Mouse (Mus musculus): ENCODE data around the gene Defb13. TPM values are rescaled to one million over a fixed set of nuclear protein-coding genes. Genes with fewer than 3 reads are reported as not detected.
"Not testable (repeated sequence)": the region's sequence is repeated elsewhere in the genome, so short reads cannot be mapped to it uniquely, and the experiment has no call there.

Defb13 gene
- polyA plus RNA-seq, 1 experiment: not detected

- no peak for TF ChIP-seq CTCF (IDR thresholded peaks at IDR 0.05; ENCODE audit: control insufficient read depth, insufficient read depth, insufficient read length)
- no peak for TF ChIP-seq MYOD1 (IDR thresholded peaks at IDR 0.05; ENCODE audit: control insufficient read depth, insufficient read length, low read depth)
- TF ChIP-seq USF1 (IDR thresholded peaks at IDR 0.05; ENCODE audit: low read depth): no peak
- TF ChIP-seq FOSL1 (IDR thresholded peaks at IDR 0.05; ENCODE audit: insufficient read depth, low read length, poor library complexity, severe bottlenecking): no peak
- no peak for TF ChIP-seq CEBPB (IDR thresholded peaks at IDR 0.05; ENCODE audit: low read depth)
- TF ChIP-seq MYOG (IDR thresholded peaks at IDR 0.05; ENCODE audit: control insufficient read depth, extremely low read depth, insufficient read length): no peak
- no peak for TF ChIP-seq MAX (IDR thresholded peaks at IDR 0.05)
Measured at GRCm38 (mm10) chr8:21932610-21933009, 14.0 kb upstream of the Defb13 start, which contains the start of gene Defb15. TSS of gene Defb15 (minus strand) at chr8:21932710.

DNA sequence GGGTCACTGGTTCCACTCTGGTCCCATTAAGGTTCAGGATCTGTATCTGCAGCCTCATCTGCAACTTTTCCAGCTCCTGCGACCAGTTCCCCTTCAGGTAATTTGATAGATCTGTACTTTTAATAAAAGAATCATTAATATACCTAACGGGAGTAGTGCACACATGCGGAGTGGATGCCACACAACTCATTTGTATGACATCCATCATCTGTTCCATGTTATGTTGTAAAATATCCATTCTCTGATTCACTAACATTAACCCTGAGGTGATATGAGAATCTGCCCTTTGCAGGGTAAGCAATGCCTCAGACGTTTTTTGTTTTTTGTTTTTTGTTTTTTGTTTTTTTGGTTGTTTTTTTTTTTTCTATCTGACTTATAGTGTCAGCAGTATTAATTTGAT lies 8.5 kb upstream of the Defb13 start, which contains the start of gene Defb35:
TSS of gene Defb35 (plus strand) at position 301 of the 400 bp plus-strand sequence.
- not testable (repeated sequence) for H3K4me3 ChIP-seq (ENCODE audit: insufficient read depth, poor library complexity, severe bottlenecking); H3K36me3 ChIP-seq (ENCODE audit: control insufficient read depth, insufficient read depth); H3K27me3 ChIP-seq (ENCODE audit: control insufficient read depth, insufficient read depth, insufficient read length); H3K79me3 ChIP-seq (ENCODE audit: low read depth); H3ac ChIP-seq (ENCODE audit: control insufficient read depth, insufficient read length, low read depth); H3K79me2 ChIP-seq (ENCODE audit: control insufficient read depth, insufficient read depth)

More at GRCm38 (mm10) chr8:21932610-21933009, 14.0 kb upstream of the Defb13 start, which contains the start of gene Defb15:
- no peaks in the 10 kb centered on the region for H3K36me3 ChIP-seq (ENCODE audit: control insufficient read depth, insufficient read depth)
- H3K79me2 ChIP-seq (ENCODE audit: control insufficient read depth, insufficient read depth): no peaks in the 10 kb centered on the region
- H3K4me3 ChIP-seq (ENCODE audit: insufficient read depth, poor library complexity, severe bottlenecking): no peak within 1 kb of the TSS
- H3K27me3 ChIP-seq (ENCODE audit: control insufficient read depth, insufficient read depth, insufficient read length): no peaks in the 10 kb centered on the region
- no peaks in the 10 kb centered on the region for H3K79me3 ChIP-seq (ENCODE audit: low read depth)
- H3ac ChIP-seq (ENCODE audit: control insufficient read depth, insufficient read length, low read depth): no peak within 1 kb of the TSS

- H3K4me3 ChIP-seq (ENCODE audit: insufficient read depth, poor library complexity, severe bottlenecking): no peak overlapping the region
- H3K36me3 ChIP-seq (ENCODE audit: control insufficient read depth, insufficient read depth): no peaks in the 10 kb centered on the region
- TF ChIP-seq CTCF (IDR thresholded peaks at IDR 0.05; ENCODE audit: control insufficient read depth, insufficient read depth, insufficient read length): no peak
- no peak for TF ChIP-seq MYOG (IDR thresholded peaks at IDR 0.05; ENCODE audit: control insufficient read depth, extremely low read depth, insufficient read length)
- no peak for TF ChIP-seq CEBPB (IDR thresholded peaks at IDR 0.05; ENCODE audit: low read depth)
- no peak for TF ChIP-seq FOSL1 (IDR thresholded peaks at IDR 0.05; ENCODE audit: insufficient read depth, low read length, poor library complexity, severe bottlenecking)
- TF ChIP-seq MYOD1 (IDR thresholded peaks at IDR 0.05; ENCODE audit: control insufficient read depth, insufficient read length, low read depth): no peak
- TF ChIP-seq MAX (IDR thresholded peaks at IDR 0.05): no peak
- no peak for TF ChIP-seq USF1 (IDR thresholded peaks at IDR 0.05; ENCODE audit: low read depth)
- H3K79me3 ChIP-seq (ENCODE audit: low read depth): no peaks in the 10 kb centered on the region
- H3ac ChIP-seq (ENCODE audit: control insufficient read depth, insufficient read length, low read depth): no peak overlapping the region
- no peaks in the 10 kb centered on the region for H3K27me3 ChIP-seq (ENCODE audit: control insufficient read depth, insufficient read depth, insufficient read length)
- H3K79me2 ChIP-seq (ENCODE audit: control insufficient read depth, insufficient read depth): no peaks in the 10 kb centered on the region
Measured at GRCm38 (mm10) chr8:21947311-21948017, 902 bp downstream of the Defb13 start.

DNA sequence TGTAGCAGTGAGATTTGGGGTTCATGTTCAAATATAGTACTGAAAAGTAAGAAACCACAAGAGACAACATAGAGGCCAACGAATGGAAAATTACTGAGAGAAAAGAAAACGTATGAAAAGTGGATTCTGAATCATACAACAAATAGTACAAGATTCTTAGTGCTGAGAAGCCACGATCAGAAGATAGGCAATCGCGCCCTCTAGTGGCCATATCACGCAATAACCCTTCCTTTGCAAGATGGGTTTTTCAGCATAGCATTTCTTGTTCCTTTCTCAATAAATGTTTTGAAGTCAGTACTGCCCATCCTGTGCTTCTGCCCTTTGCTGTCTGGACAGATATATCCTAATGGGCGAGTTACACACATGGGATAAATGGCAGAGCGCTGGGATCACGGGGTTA lies 8.8 kb downstream of the Defb13 start:
- Histone ChIP-seq H3ac (ENCODE audit: control insufficient read depth, insufficient read length, low read depth) (no peak overlapping the region), H3K27me3 (ENCODE audit: control insufficient read depth, insufficient read depth, insufficient read length) (no peaks in the 10 kb centered on the region), H3K79me3 (ENCODE audit: low read depth) (no peaks in the 10 kb centered on the region), H3K36me3 (ENCODE audit: control insufficient read depth, insufficient read depth) (no peaks in the 10 kb centered on the region), H3K4me3 (ENCODE audit: insufficient read depth, poor library complexity, severe bottlenecking) (no peak overlapping the region), H3K79me2 (ENCODE audit: control insufficient read depth, insufficient read depth) (no peaks in the 10 kb centered on the region)
- TF ChIP-seq MAX (IDR thresholded peaks at IDR 0.05) (no peak), MYOG (IDR thresholded peaks at IDR 0.05; ENCODE audit: control insufficient read depth, extremely low read depth, insufficient read length) (no peak), MYOD1 (IDR thresholded peaks at IDR 0.05; ENCODE audit: control insufficient read depth, insufficient read length, low read depth) (no peak)

DNA sequence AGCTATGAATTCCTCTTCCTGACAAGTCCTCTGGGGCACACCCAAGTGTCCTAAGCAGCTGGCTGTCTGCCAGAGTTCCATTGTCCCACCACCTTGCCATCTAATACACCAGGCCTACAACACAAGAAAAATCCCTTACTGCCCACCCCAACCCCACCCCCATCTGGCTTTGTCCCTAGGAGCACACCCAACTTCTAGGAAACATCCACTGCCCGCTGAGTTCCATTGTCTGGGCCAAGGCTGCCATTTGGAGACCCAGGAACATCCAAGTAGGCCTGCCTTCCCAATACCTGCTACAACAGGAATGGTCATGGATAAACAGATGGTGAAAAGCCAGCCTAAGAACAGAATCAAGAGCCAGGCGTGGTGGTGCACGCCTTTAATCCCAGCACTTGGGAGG lies 9.8 kb downstream of the Defb13 start:
- Histone ChIP-seq H3K79me3 (ENCODE audit: low read depth) (no peaks in the 10 kb centered on the region), H3K27me3 (ENCODE audit: control insufficient read depth, insufficient read depth, insufficient read length) (no peaks in the 10 kb centered on the region), H3K79me2 (ENCODE audit: control insufficient read depth, insufficient read depth) (no peaks in the 10 kb centered on the region), H3ac (ENCODE audit: control insufficient read depth, insufficient read length, low read depth) (no peak overlapping the region), H3K4me3 (ENCODE audit: insufficient read depth, poor library complexity, severe bottlenecking) (no peak overlapping the region), H3K36me3 (ENCODE audit: control insufficient read depth, insufficient read depth) (no peaks in the 10 kb centered on the region)
- no peak for TF ChIP-seq FOSL1 (IDR thresholded peaks at IDR 0.05; ENCODE audit: insufficient read depth, low read length, poor library complexity, severe bottlenecking)
- TF ChIP-seq MYOG (IDR thresholded peaks at IDR 0.05; ENCODE audit: control insufficient read depth, extremely low read depth, insufficient read length): no peak
- no peak for TF ChIP-seq MAX (IDR thresholded peaks at IDR 0.05)
- TF ChIP-seq USF1 (IDR thresholded peaks at IDR 0.05; ENCODE audit: low read depth): no peak
- TF ChIP-seq CTCF (IDR thresholded peaks at IDR 0.05; ENCODE audit: control insufficient read depth, insufficient read depth, insufficient read length): no peak
- TF ChIP-seq MYOD1 (IDR thresholded peaks at IDR 0.05; ENCODE audit: control insufficient read depth, insufficient read length, low read depth): no peak
- no peak for TF ChIP-seq CEBPB (IDR thresholded peaks at IDR 0.05; ENCODE audit: low read depth)

- Histone ChIP-seq H3K79me3 (ENCODE audit: low read depth) (no peaks in the 10 kb centered on the region), H3K79me2 (ENCODE audit: control insufficient read depth, insufficient read depth) (no peaks in the 10 kb centered on the region), H3K36me3 (ENCODE audit: control insufficient read depth, insufficient read depth) (no peaks in the 10 kb centered on the region), H3ac (ENCODE audit: control insufficient read depth, insufficient read length, low read depth) (no peak within 1 kb of the TSS), H3K27me3 (ENCODE audit: control insufficient read depth, insufficient read depth, insufficient read length) (no peaks in the 10 kb centered on the region), H3K4me3 (ENCODE audit: insufficient read depth, poor library complexity, severe bottlenecking) (no peak within 1 kb of the TSS)
- TF ChIP-seq MYOD1 (IDR thresholded peaks at IDR 0.05; ENCODE audit: control insufficient read depth, insufficient read length, low read depth) (no peak), USF1 (IDR thresholded peaks at IDR 0.05; ENCODE audit: low read depth) (no peak), CEBPB (IDR thresholded peaks at IDR 0.05; ENCODE audit: low read depth) (no peak), MAX (IDR thresholded peaks at IDR 0.05) (no peak), CTCF (IDR thresholded peaks at IDR 0.05; ENCODE audit: control insufficient read depth, insufficient read depth, insufficient read length) (no peak), MYOG (IDR thresholded peaks at IDR 0.05; ENCODE audit: control insufficient read depth, extremely low read depth, insufficient read length) (no peak), FOSL1 (IDR thresholded peaks at IDR 0.05; ENCODE audit: insufficient read depth, low read length, poor library complexity, severe bottlenecking) (no peak)
Measured at GRCm38 (mm10) chr8:21958414-21958813, 11.9 kb downstream of the Defb13 start, which contains the start of gene Fam90a1a. TSS of gene Fam90a1a (plus strand) at chr8:21958714.

Data from C2C12 (cell line).